Mouse (Mus musculus): Measurements from ENCODE around the gene Tmem229a.

GRCm38 (mm10) chr6:24955946-24956585 is at the start of gene Tmem229a:
- no peak for TF ChIP-seq CTCF (IDR thresholded peaks at IDR 0.05; ENCODE audit: insufficient read depth, low read depth, low read length)
- TF ChIP-seq POLR2A (IDR thresholded peaks at IDR 0.05; ENCODE audit: insufficient read depth, low read depth, low read length) = peak; percentile 22; the same call in 1 of the 2 replicates
